Mouse (Mus musculus) myocyte (in vitro differentiated cells): ENCODE measurements around the gene Fbxo42.
A peak's percentile ranks its signal among the peaks of the same experiment; 100 is the strongest.

ENCODE experiments used
- MAX ChIP-seq: IDR thresholded peaks from one replicate; pipeline ENCODE4 v1.6.1; 2011; ENCODE audit warnings: low read depth, mild to moderate bottlenecking, control low read depth
- MYOD1 ChIP-seq, 3 experiments: IDR thresholded peaks; one replicate each; pipeline ENCODE4 v1.6.1; 2011; ENCODE audit warnings: control low read depth in 2 of 3, low read depth in 2 of 3, mild to moderate bottlenecking in 2 of 3, moderate library complexity in 1 of 3; ENCODE audit not compliant: insufficient read length in 2 of 3, control insufficient read depth in 1 of 3
- MYOG ChIP-seq, 3 experiments: IDR thresholded peaks; one replicate each; pipeline ENCODE4 v1.6.1; 2011; ENCODE audit warnings: control low read depth in 2 of 3, low read depth in 2 of 3, mild to moderate bottlenecking in 2 of 3; ENCODE audit not compliant: insufficient read length in 2 of 3, control insufficient read depth in 1 of 3, insufficient read depth in 1 of 3
- POLR2A ChIP-seq: IDR thresholded peaks from one replicate; pipeline ENCODE4 v1.6.1; 2011; ENCODE audit warnings: low read depth, mild to moderate bottlenecking, control low read depth, moderate library complexity; ENCODE audit not compliant: insufficient read length
- POLR2AphosphoS2 ChIP-seq: IDR thresholded peaks from one replicate; pipeline ENCODE4 v1.6.1; 2011; ENCODE audit warnings: low read depth, control low read depth; ENCODE audit not compliant: insufficient read length
- REST ChIP-seq: IDR thresholded peaks from one replicate; pipeline ENCODE4 v1.6.1; 2011; ENCODE audit warnings: mild to moderate bottlenecking, control low read depth, moderate library complexity; ENCODE audit not compliant: insufficient read depth, insufficient read length
- SRF ChIP-seq: IDR thresholded peaks from one replicate; pipeline ENCODE4 v1.6.1; 2011; ENCODE audit warnings: low read depth; ENCODE audit not compliant: control insufficient read depth, insufficient read length
- TCF12 ChIP-seq: IDR thresholded peaks from one replicate; pipeline ENCODE4 v1.6.1; 2011; ENCODE audit warnings: mild to moderate bottlenecking, control low read depth; ENCODE audit not compliant: poor library complexity, insufficient read depth, severe bottlenecking
- USF1 ChIP-seq: IDR thresholded peaks from one replicate; pipeline ENCODE4 v1.6.1; 2011; ENCODE audit warnings: low read depth, mild to moderate bottlenecking, control low read depth, moderate library complexity

GRCm38 (mm10) chr4:141204580-141205061 is 56.9 kb downstream of the Fbxo42 start:
- TF ChIP-seq MYOG (IDR thresholded peaks at IDR 0.05; ENCODE audit: control insufficient read depth in 1 of 3, insufficient read depth in 1 of 3, insufficient read length in 2 of 3, low read depth in 2 of 3) = no peak
- TF ChIP-seq MYOD1 (IDR thresholded peaks at IDR 0.05; ENCODE audit: control insufficient read depth in 1 of 3, insufficient read length in 2 of 3, low read depth in 2 of 3) = peak in 1 of 3 experiments; percentile 26
- no peak for TF ChIP-seq POLR2A
- no peak for TF ChIP-seq MAX
- TF ChIP-seq SRF = no peak
- no peak for TF ChIP-seq USF1
- no peak for TF ChIP-seq TCF12
- no peak for TF ChIP-seq REST
- TF ChIP-seq POLR2AphosphoS2 = no peak
